20 mouse cellular contexts compared by ENCODE assay signal in genomic region chr4:78150561-78150960, GRCm38 (mm10).
DNase-seq lines count a peak whose midpoint lies in the region; ATAC-seq and TF ChIP-seq lines count a peak whose summit lies in the region.
"Had no signal": no experiment of that assay in that cellular context is flagged by ENCODE, and none has a peak within 500 bp of the region (broad histone marks: within the 10 kb centered on the region; RNA-seq: fewer than 3 reads in every experiment).

No protein-coding gene starts in this region.

- TF ChIP-seq POLR2A in limb, embryonic 14.5 days (IDR thresholded peaks at IDR 0.05; ENCODE audit: borderline replicate concordance, extremely low read depth, insufficient read depth, insufficient read length) = no peak

- H3K9ac ChIP-seq in limb, embryonic 14.5 days (ENCODE audit: low read depth, low read length, severe bottlenecking) = no peak overlapping the region
- H3K9ac ChIP-seq: hindbrain, embryonic 12.5 days; limb, embryonic 15.5 days; liver, embryonic 14.5 days; lung, embryonic 15.5 days; neural tube, embryonic 12.5 days had no signal

- no peak overlapping the region for H3K27ac ChIP-seq in heart, embryonic 10.5 days
- H3K27ac ChIP-seq in limb, embryonic 14.5 days (replicated peaks; ENCODE audit: low read depth, low read length) = no peak overlapping the region
- no peak overlapping the region for H3K27ac ChIP-seq in limb, embryonic 10.5 days
- H3K27ac ChIP-seq: heart, adult 2 months; hindbrain, embryonic 12.5 days; layer of hippocampus, adult 2 months; limb, embryonic 15.5 days; liver, embryonic 14.5 days; lung, embryonic 15.5 days; neural tube, embryonic 12.5 days had no signal

- H3K4me2 ChIP-seq in limb, embryonic 14.5 days (replicated peaks; ENCODE audit: low read depth, low read length, severe bottlenecking) = no peak overlapping the region
- H3K4me2 ChIP-seq: hindbrain, embryonic 12.5 days; limb, embryonic 15.5 days; lung, embryonic 15.5 days; neural tube, embryonic 12.5 days had no signal

- intact Hi-C loops in heart, postnatal 10 days (cut with DNase I) = no loop called here

- no peaks in the 10 kb centered on the region for H3K9me3 ChIP-seq in heart, embryonic 10.5 days
- H3K9me3 ChIP-seq in limb, embryonic 14.5 days (ENCODE audit: control insufficient read depth, low read length) = no peaks in the 10 kb centered on the region
- H3K9me3 ChIP-seq in limb, embryonic 10.5 days (replicated peaks) = no peaks in the 10 kb centered on the region
- H3K9me3 ChIP-seq: hindbrain, embryonic 12.5 days; limb, embryonic 15.5 days; lung, embryonic 15.5 days; neural tube, embryonic 12.5 days had no signal

- no peaks in the 10 kb centered on the region for H3K27me3 ChIP-seq in heart, embryonic 10.5 days (ENCODE audit: insufficient read depth, poor library complexity, severe bottlenecking)
- H3K27me3 ChIP-seq in limb, embryonic 14.5 days (ENCODE audit: control insufficient read depth, insufficient read depth, low read length) = no peaks in the 10 kb centered on the region
- H3K27me3 ChIP-seq in limb, embryonic 10.5 days (ENCODE audit: low read depth, poor library complexity, severe bottlenecking) = no peaks in the 10 kb centered on the region
- H3K27me3 ChIP-seq: hindbrain, embryonic 12.5 days; limb, embryonic 15.5 days; lung, embryonic 15.5 days; neural tube, embryonic 12.5 days had no signal

- WGBS in heart, embryonic 10.5 days = 43% methylated on average over 1 of the region's 1 CpGs
- WGBS in limb, embryonic 14.5 days = 21% methylated on average over 1 of the region's 1 CpGs
- 62% methylated on average over 1 of the region's 1 CpGs for WGBS in limb, embryonic 10.5 days

- peak; percentile 3 to 12 for DNase-seq in heart, postnatal 10 days
- DNase-seq in heart, embryonic 10.5 days (ENCODE audit: low spot score) = no peak
- DNase-seq in limb, embryonic 14.5 days (ENCODE audit: low spot score) = peak; percentile 51
- DNase-seq in limb, embryonic 10.5 days (ENCODE audit: low spot score) = no peak
- DNase-seq in 3T3-L1 (ENCODE audit: low read depth, low spot score) (peak; percentile 14), adipocyte (ENCODE audit: low spot score) (peak; percentile 14)
- DNase-seq in left cerebral cortex, adult 9 months (ENCODE audit: low spot score in 2 of 2) = no peak
- DNase-seq: adrenal gland, postnatal 14 days; cerebellum, adult 9-10 months; gastrocnemius, postnatal 36 days; heart, adult 2 months; kidney, adult 2 months; kidney, postnatal 10 days; lung, postnatal 4 days had no signal

- no peaks in the 10 kb centered on the region for H3K4me1 ChIP-seq in heart, embryonic 10.5 days
- no peaks in the 10 kb centered on the region for H3K4me1 ChIP-seq in limb, embryonic 14.5 days (ENCODE audit: control insufficient read depth, insufficient read depth, low read length)
- no peaks in the 10 kb centered on the region for H3K4me1 ChIP-seq in limb, embryonic 10.5 days
- H3K4me1 ChIP-seq: hindbrain, embryonic 12.5 days; limb, embryonic 15.5 days; lung, embryonic 15.5 days; neural tube, embryonic 12.5 days had no signal

- no peaks in the 10 kb centered on the region for H3K36me3 ChIP-seq in heart, embryonic 10.5 days
- H3K36me3 ChIP-seq in limb, embryonic 14.5 days (ENCODE audit: control insufficient read depth, insufficient read depth, low read length) = no peaks in the 10 kb centered on the region
- H3K36me3 ChIP-seq in limb, embryonic 10.5 days = no peaks in the 10 kb centered on the region
- H3K36me3 ChIP-seq: hindbrain, embryonic 12.5 days; limb, embryonic 15.5 days; lung, embryonic 15.5 days; neural tube, embryonic 12.5 days had no signal

- no peak overlapping the region for H3K4me3 ChIP-seq in heart, embryonic 10.5 days
- H3K4me3 ChIP-seq in limb, embryonic 14.5 days (replicated peaks; ENCODE audit: low read length) = no peak overlapping the region
- no peak overlapping the region for H3K4me3 ChIP-seq in limb, embryonic 10.5 days
- H3K4me3 ChIP-seq: heart, adult 2 months; hindbrain, embryonic 12.5 days; layer of hippocampus, adult 2 months; limb, embryonic 15.5 days; lung, embryonic 15.5 days; neural tube, embryonic 12.5 days had no signal

- no peak for ATAC-seq in limb, embryonic 14.5 days (ENCODE audit: low FRiP score, low read depth)

Comparison
In these comparisons a context has a peak if more than half of its experiments do, and no peak if none do; other contexts are left out.
1. DNase-seq: peak in heart, postnatal 10 days (2 of 2), limb, embryonic 14.5 days (single experiment), 3T3-L1 (single experiment) and adipocyte (single experiment); none in heart, embryonic 10.5 days (single experiment), limb, embryonic 10.5 days (single experiment) and left cerebral cortex, adult 9 months (0 of 2).